Mouse (Mus musculus): Measurements from ENCODE around the gene Gm20696.

DNA sequence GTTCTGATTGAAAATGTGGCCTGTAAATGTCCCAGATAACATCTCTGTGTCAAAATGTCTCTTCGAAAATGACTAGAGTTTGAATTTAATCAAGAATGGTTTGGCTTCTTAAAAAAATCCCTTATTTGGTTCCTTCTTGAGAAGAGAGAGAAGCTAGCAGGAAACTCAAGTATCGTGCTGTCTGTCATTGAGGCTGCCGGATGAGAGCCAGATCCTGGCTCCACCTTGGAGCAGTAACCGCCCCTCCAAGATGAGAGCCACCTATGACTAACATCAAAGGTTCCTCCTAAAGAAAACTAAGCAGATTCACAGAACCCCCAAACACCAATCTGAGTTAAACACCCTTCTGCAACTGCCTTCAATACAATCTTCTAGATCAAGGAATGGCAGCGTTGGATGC, 369.1 kb downstream of the Gm20696 start:
- no peak for TF ChIP-seq GATA1 (IDR thresholded peaks at IDR 0.05; ENCODE audit: low read length)
- TF ChIP-seq TAL1 (IDR thresholded peaks at IDR 0.05; ENCODE audit: low read length): no peak
